Mouse (Mus musculus): ENCODE measurements around the gene Cdc42ep1.

- TF ChIP-seq CTCF (IDR thresholded peaks at IDR 0.05; ENCODE audit: insufficient read depth, low read depth, low read length) (no peak), POLR2A (IDR thresholded peaks at IDR 0.05; ENCODE audit: insufficient read depth, low read depth, low read length) (no peak)
Observed at GRCm38 (mm10) chr15:78898507-78899001, 56.1 kb downstream of the Cdc42ep1 start.

All from olfactory bulb, adult 2 months (tissue).